Mouse (Mus musculus): ENCODE measurements at regions not wholly inside any gene's neighbourhood (a gene's known extent, or its start where the extent isn't known, plus 50 kb on each side); places are given as distances from the start of the nearest gene placed in this dataset.

- no peak for ATAC-seq
- Histone ChIP-seq H3K4me2 (ENCODE audit: low read length) (no peak overlapping the region), H3K36me3 (ENCODE audit: control insufficient read depth, insufficient read depth, low read length) (no peaks in the 10 kb centered on the region), H3K4me3 (ENCODE audit: low read depth, low read length) (no peak overlapping the region), H3K9me3 (replicated peaks; ENCODE audit: control insufficient read depth, low read length, poor library complexity, severe bottlenecking) (no peaks in the 10 kb centered on the region), H3K9ac (ENCODE audit: low read depth, low read length) (no peak overlapping the region), H3K27ac (ENCODE audit: low read length) (no peak overlapping the region), H3K27me3 (ENCODE audit: control insufficient read depth, insufficient read depth, low read depth, low read length) (no peaks in the 10 kb centered on the region), H3K4me1 (ENCODE audit: control insufficient read depth, insufficient read depth, low read length) (no peaks in the 10 kb centered on the region)
- 84% methylated on average over 2 of the region's 2 CpGs for WGBS
Measured at GRCm38 (mm10) chr2:137924576-137924975, 331.8 kb upstream of the Btbd3 start.

- Histone ChIP-seq H3K27ac (ENCODE audit: low read length) (no peak overlapping the region), H3K9me3 (replicated peaks; ENCODE audit: control insufficient read depth, low read length, poor library complexity, severe bottlenecking) (no peaks in the 10 kb centered on the region), H3K27me3 (ENCODE audit: control insufficient read depth, insufficient read depth, low read depth, low read length) (no peaks in the 10 kb centered on the region), H3K36me3 (ENCODE audit: control insufficient read depth, insufficient read depth, low read length) (no peaks in the 10 kb centered on the region), H3K4me3 (ENCODE audit: low read depth, low read length) (no peak overlapping the region), H3K4me2 (ENCODE audit: low read length) (no peak overlapping the region), H3K4me1 (ENCODE audit: control insufficient read depth, insufficient read depth, low read length) (no peaks in the 10 kb centered on the region), H3K9ac (ENCODE audit: low read depth, low read length) (no peak overlapping the region)
- no peak for ATAC-seq
Measured at GRCm38 (mm10) chr2:137898425-137898824, 357.9 kb upstream of the Btbd3 start.

- H3K27ac ChIP-seq (ENCODE audit: low read length): no peak overlapping the region
- no peaks in the 10 kb centered on the region for H3K9me3 ChIP-seq (replicated peaks; ENCODE audit: control insufficient read depth, low read length, poor library complexity, severe bottlenecking)
- no peak overlapping the region for H3K4me2 ChIP-seq (ENCODE audit: low read length)
- WGBS: 93% methylated on average over 7 of the region's 7 CpGs
- no peaks in the 10 kb centered on the region for H3K4me1 ChIP-seq (ENCODE audit: control insufficient read depth, insufficient read depth, low read length)
- no peak overlapping the region for H3K9ac ChIP-seq (ENCODE audit: low read depth, low read length)
- H3K27me3 ChIP-seq (ENCODE audit: control insufficient read depth, insufficient read depth, low read depth, low read length): no peaks in the 10 kb centered on the region
- no peaks in the 10 kb centered on the region for H3K36me3 ChIP-seq (ENCODE audit: control insufficient read depth, insufficient read depth, low read length)
- no peak overlapping the region for H3K4me3 ChIP-seq (ENCODE audit: low read depth, low read length)
- no peak for ATAC-seq
Measured at GRCm38 (mm10) chr2:137880211-137881031, 375.9 kb upstream of the Btbd3 start.

GRCm38 (mm10) chr2:137869676-137870075, 386.7 kb upstream of the Btbd3 start:
- no peaks in the 10 kb centered on the region for H3K36me3 ChIP-seq (ENCODE audit: control insufficient read depth, insufficient read depth, low read length)
- H3K27me3 ChIP-seq (ENCODE audit: control insufficient read depth, insufficient read depth, low read depth, low read length): no peaks in the 10 kb centered on the region
- H3K9ac ChIP-seq (ENCODE audit: low read depth, low read length): no peak overlapping the region
- H3K4me2 ChIP-seq (ENCODE audit: low read length): no peak overlapping the region
- no peaks in the 10 kb centered on the region for H3K9me3 ChIP-seq (replicated peaks; ENCODE audit: control insufficient read depth, low read length, poor library complexity, severe bottlenecking)
- H3K27ac ChIP-seq (ENCODE audit: low read length): no peak overlapping the region
- ATAC-seq: no peak
- 79% methylated on average over 4 of the region's 4 CpGs for WGBS
- no peaks in the 10 kb centered on the region for H3K4me1 ChIP-seq (ENCODE audit: control insufficient read depth, insufficient read depth, low read length)
- H3K4me3 ChIP-seq (ENCODE audit: low read depth, low read length): no peak overlapping the region

GRCm38 (mm10) chr2:137854494-137854893, 401.9 kb upstream of the Btbd3 start:
- Histone ChIP-seq H3K9ac (ENCODE audit: low read depth, low read length) (no peak overlapping the region), H3K4me2 (ENCODE audit: low read length) (no peak overlapping the region), H3K27ac (ENCODE audit: low read length) (no peak overlapping the region), H3K4me1 (ENCODE audit: control insufficient read depth, insufficient read depth, low read length) (no peaks in the 10 kb centered on the region), H3K36me3 (ENCODE audit: control insufficient read depth, insufficient read depth, low read length) (no peaks in the 10 kb centered on the region), H3K9me3 (replicated peaks; ENCODE audit: control insufficient read depth, low read length, poor library complexity, severe bottlenecking) (no peaks in the 10 kb centered on the region), H3K27me3 (ENCODE audit: control insufficient read depth, insufficient read depth, low read depth, low read length) (no peaks in the 10 kb centered on the region), H3K4me3 (ENCODE audit: low read depth, low read length) (no peak overlapping the region)
- 83% methylated on average over 4 of the region's 4 CpGs for WGBS
- no peak for ATAC-seq

GRCm38 (mm10) chr2:137853399-137854259, 402.7 kb upstream of the Btbd3 start:
- Histone ChIP-seq H3K9ac (ENCODE audit: low read depth, low read length) (no peak overlapping the region), H3K36me3 (ENCODE audit: control insufficient read depth, insufficient read depth, low read length) (no peaks in the 10 kb centered on the region), H3K27ac (ENCODE audit: low read length) (no peak overlapping the region), H3K27me3 (ENCODE audit: control insufficient read depth, insufficient read depth, low read depth, low read length) (no peaks in the 10 kb centered on the region), H3K4me2 (ENCODE audit: low read length) (no peak overlapping the region), H3K4me3 (ENCODE audit: low read depth, low read length) (no peak overlapping the region), H3K4me1 (ENCODE audit: control insufficient read depth, insufficient read depth, low read length) (no peaks in the 10 kb centered on the region), H3K9me3 (replicated peaks; ENCODE audit: control insufficient read depth, low read length, poor library complexity, severe bottlenecking) (no peaks in the 10 kb centered on the region)
- WGBS: 86% methylated on average over 10 of the region's 10 CpGs
- ATAC-seq: no peak

- ATAC-seq: no peak
- no peaks in the 10 kb centered on the region for H3K36me3 ChIP-seq (ENCODE audit: control insufficient read depth, insufficient read depth, low read length)
- H3K9ac ChIP-seq (ENCODE audit: low read depth, low read length): no peak overlapping the region
- no peak overlapping the region for H3K4me3 ChIP-seq (ENCODE audit: low read depth, low read length)
- H3K4me2 ChIP-seq (ENCODE audit: low read length): no peak overlapping the region
- H3K27ac ChIP-seq (ENCODE audit: low read length): no peak overlapping the region
- H3K27me3 ChIP-seq (ENCODE audit: control insufficient read depth, insufficient read depth, low read depth, low read length): no peaks in the 10 kb centered on the region
- H3K4me1 ChIP-seq (ENCODE audit: control insufficient read depth, insufficient read depth, low read length): no peaks in the 10 kb centered on the region
- H3K9me3 ChIP-seq (replicated peaks; ENCODE audit: control insufficient read depth, low read length, poor library complexity, severe bottlenecking): no peaks in the 10 kb centered on the region
- 68% methylated on average over 2 of the region's 2 CpGs for WGBS
Measured at GRCm38 (mm10) chr2:137847901-137848300, 408.5 kb upstream of the Btbd3 start.

- Histone ChIP-seq H3K9ac (ENCODE audit: low read depth, low read length) (no peak overlapping the region), H3K27ac (ENCODE audit: low read length) (no peak overlapping the region), H3K4me3 (ENCODE audit: low read depth, low read length) (no peak overlapping the region), H3K27me3 (ENCODE audit: control insufficient read depth, insufficient read depth, low read depth, low read length) (no peaks in the 10 kb centered on the region), H3K4me2 (ENCODE audit: low read length) (no peak overlapping the region), H3K4me1 (ENCODE audit: control insufficient read depth, insufficient read depth, low read length) (no peaks in the 10 kb centered on the region), H3K9me3 (replicated peaks; ENCODE audit: control insufficient read depth, low read length, poor library complexity, severe bottlenecking) (no peaks in the 10 kb centered on the region), H3K36me3 (ENCODE audit: control insufficient read depth, insufficient read depth, low read length) (no peaks in the 10 kb centered on the region)
- ATAC-seq: no peak; the same call in 1 of the 2 replicates
- WGBS: 82% methylated on average over 8 of the region's 8 CpGs
Measured at GRCm38 (mm10) chr2:137827814-137828374, 428.5 kb upstream of the Btbd3 start.
